Mouse (Mus musculus): ENCODE results near the gene Nhej1.

DNA sequence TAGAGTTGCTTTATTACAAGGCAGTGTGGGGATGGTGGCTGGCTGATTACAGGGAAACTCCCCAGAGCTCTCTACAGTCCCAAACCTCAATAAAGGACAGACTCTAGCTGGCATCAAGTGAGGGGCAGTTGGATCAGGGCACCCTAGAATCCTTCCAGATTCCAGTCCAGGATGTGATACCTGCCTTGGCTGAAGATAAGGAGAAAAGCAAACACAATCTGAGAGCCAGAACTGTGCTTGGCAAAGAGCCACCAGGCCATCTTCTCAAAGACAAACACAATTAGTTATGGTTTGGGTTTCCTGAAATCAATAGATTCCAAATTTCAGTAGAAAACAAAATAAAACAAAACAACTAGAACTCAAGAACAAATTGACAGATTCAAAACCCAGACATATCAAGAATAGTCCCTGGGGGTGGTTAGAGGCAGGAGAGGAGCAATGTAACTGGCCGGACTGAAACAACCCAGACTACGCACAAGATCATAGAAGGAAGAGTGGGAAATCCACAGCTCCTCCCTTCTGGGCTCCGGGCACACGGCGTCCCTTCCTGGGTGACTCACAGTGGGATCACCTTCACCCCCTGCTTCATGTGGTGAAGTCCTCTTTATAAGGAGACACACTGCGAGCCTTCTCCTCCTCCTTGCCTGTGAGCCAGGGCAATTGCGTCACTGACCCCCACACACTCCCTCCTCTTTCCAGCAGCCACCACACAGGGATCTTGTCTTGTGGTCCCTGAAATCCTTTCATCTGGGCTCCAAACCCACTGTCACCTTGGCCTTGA lies 100.4 kb downstream of the Nhej1 start:
- TF ChIP-seq EP300 (IDR thresholded peaks at IDR 0.05; ENCODE audit: low read depth) (no peak), CTCF (IDR thresholded peaks at IDR 0.05; ENCODE audit: low read depth) (no peak)

All from liver, postnatal 0 days (tissue).